Mouse (Mus musculus) layer of hippocampus, adult 8-10 months (tissue): ENCODE data around the gene Cenpx. TPM values are rescaled to one million over a fixed set of nuclear protein-coding genes. Genes with fewer than 3 reads are reported as not detected.
A peak's percentile ranks its signal among the peaks of the same experiment; 100 is the strongest.
"Not testable (repeated sequence)": the region's sequence is repeated elsewhere in the genome, so short reads cannot be mapped to it uniquely, and the experiment has no call there.

ENCODE experiments used
- DNase-seq, 2 experiments: peaks; one replicate each; pipeline ENCODE4 v3.0.0; 2022; ENCODE audit warnings: low spot score in 2 of 2
- total RNA-seq, 4 experiments: library from RNA; stranded (reverse); gene quantifications; 2 replicates each; pipeline ENCODE4 v1.2.4; 2022

The Cenpx gene
- total RNA-seq, 4 experiments from 2014 or later = 12.9 to 22.1 (median 17.2) TPM

DNA sequence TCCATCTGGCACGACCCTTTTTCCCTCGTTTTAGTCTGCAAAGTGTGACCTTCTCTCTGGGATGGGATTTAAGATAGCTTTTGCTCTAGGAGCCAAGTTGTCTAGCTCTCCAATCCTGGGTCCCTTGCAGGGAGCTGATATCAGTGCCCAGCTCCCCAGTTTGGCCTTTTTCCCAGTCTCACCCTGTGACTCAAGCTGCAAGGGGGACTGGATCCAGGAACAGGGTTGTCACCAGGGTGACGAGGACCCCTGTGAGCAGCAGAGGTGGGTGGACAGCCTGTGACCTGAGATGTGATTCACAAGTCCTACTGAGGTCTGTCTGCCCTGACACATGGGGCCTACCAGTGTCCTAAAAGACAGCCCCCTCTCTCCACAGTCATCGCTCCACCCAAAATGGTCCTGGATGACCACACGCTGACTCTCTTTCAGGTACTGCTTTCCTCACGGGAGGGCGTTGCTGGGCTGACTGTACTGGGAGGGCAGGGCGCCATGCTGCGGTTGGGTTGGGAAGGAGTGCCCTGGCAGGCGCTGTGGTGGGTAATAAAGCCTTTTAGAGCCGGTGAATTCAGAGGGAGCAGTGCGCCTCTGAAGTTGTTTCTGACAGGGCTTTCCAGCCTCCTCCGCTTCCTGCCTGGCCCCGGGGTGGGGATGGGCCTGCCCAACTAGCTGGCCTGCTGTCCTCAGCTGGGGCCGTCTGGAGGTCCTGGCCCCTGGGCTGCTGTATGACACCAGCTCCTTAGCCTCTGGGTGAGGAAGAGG lies 9.7 kb downstream of the Cenpx start:
- DNase-seq = no peak

DNA sequence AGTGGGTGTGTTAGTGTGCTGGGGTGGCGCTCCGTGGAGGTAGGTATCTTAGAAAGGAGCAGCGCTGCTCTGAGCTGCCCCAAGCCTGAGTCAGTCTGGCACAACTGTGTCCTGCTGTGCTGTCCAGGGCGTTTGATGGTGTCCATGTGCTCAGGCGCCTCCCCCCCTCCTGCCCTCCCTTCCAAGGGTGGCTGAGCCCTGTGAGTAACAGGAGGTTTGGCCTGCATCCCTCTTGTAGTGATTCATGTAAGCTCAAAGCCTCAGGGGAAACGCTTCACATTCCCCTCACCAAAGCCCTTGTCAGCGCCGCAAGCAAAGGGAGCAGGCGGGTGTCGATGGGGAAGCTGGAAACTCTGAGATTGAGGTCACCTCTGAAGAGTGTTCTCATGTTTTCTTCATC lies 15.8 kb downstream of the Cenpx start:
- DNase-seq = no peak

DNA sequence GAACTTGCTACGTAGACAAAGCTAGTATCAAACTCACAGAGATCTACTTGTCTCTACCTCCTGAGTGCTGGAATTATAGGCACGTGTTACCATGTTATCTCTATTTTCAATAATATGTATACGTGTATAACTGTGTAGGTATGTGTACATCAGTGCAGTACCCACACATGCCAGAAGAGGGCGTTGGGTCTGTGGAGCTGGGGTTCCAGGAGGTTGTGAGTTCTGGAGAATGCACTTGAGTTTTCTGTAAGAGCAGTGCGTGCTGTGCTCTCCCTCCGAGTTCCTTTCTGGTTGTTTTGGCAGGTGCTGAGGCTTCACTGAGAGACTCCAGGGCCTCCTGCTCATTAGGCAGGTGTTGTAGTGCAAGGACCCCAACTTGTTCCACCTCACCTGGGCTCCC lies 17.0 kb downstream of the Cenpx start:
- no peak for DNase-seq

DNA sequence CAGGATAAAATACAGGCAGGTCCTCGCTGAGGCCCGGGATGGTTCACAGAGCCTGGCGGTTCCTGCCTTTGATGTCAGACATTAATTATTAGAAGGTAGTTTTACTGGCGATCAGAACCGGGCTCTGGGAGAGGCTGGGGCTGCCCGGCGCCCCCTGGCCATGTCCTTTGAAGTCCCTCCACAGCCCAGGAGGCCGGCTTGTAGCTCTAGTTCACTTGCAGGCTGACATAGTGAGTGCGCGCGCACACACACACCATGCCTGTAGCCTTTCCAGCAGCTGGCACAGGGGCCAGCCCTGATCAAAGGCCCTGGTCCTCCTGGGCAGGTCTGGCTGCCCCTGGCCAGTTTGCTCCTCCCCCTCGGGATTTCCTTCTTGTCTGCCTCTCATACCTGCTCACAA lies 17.9 kb downstream of the Cenpx start:
- no peak for DNase-seq

DNA sequence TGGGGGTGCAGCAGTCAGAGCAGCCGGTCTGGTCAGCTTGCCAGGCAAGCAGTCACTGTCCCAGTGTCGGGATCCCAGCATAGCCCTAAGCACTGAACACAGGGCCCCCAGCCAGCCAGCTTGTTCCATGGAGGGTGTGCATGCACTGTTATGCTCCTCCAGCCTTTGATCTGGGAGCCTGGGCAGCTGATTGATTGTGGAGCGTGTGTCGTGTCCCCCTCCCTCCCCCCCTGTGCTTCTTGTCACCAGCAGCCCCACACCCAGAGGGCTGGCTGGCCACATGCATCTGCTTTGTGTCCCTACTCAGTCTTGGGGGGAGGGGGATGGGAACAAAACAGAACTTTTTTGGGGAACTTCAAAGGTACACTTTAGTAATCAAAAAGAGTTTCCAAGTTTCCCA lies 18.4 kb downstream of the Cenpx start:
- no peak for DNase-seq

DNA sequence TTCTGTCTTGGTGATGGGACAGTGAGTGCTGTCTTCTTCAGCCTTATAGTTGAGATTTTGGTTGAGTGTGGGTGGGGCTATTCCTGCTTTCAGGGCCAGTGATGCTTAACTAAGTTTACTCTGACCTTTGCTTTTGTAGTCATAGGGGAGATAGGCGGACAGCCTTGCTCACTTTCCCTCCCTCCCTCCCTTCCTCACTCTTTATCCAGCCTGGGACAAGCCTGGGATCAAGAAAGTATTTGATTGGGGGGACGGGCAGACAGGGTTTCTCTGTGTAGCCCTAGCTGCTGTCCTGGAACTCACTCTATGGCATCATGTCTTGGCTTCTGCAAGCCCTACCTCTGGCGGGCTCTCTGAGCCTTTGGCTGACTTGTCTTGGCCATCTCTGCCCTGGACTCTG lies 20.1 kb downstream of the Cenpx start:
- DNase-seq = no peak

DNA sequence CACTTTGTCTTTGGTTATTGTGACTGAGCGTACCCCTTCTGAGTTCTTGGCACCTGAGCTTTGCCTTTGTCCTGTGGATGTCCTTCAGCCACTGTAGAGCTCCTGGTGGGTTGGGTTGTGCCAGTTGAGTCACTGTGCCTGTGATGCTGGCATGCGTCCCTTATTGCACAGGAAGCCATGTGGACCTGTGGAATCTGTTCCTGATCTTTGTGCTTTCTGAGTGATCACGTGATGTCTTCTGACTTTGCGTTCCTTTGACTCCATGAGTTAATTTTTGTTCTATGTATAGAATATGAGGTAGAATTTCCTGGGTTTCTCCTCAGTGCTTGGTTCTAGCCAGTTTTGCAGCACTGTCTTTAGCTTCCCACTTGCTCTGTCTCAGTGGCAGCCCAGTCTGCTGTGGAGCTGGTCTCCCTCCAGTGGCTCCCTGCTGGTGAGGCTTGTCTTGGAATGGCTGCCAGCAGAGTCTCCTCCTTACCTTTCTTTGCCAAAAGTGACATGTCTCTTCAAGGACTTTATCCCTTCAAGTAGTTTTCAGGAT lies 21.0 kb downstream of the Cenpx start:
- DNase-seq = peak in 1 of 2 experiments; percentile 39

DNA sequence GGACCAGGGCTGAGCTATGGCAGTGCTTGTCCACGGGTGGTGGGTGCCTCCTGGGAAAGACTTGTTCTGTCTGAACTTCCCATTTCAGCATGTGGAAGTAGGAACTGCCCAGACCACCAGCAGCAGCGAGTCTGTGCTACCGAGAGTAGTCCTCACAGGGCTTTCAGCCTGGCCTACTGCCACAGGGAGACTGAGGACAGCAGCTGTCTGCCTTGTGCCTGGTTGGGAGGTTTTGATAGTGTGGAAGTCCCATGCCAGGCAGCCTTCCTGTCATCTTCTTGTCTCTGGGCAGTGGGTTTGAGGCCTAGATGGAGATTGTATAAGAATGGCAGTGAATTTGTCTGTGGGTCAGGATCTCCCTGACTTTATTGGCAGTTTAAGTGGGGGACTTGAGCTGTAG lies 24.2 kb downstream of the Cenpx start:
- DNase-seq = no peak

DNA sequence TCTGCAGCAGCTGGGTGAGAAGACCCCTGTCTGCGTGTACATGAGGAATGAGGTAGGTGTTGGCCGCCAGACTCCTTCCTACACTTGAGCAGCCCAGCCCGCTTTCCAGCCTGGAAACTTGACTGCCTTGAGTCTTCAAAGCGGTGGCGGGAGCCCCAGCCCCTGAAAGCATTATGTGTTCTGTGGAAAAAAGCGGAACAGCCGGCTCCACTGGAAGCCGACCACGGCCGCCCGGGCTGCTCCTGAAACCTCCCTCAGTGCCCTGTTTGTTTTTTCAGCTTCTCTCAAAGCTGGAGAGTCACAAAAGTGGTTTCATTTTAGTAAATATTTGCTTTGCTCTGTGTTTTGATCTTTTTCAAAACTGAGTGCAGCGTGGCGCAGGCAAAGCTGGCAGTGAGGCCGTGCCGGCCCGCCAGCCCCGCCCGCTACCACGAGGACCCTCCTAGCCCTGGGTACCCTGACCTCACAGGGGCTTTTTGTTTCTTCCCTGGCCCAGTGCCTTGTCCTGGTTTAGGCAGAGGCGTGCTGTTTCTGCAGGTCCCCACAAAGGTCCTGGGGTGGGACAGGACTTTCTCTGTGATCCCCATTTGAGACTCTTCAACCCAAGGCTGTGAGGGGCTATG lies 26.8 kb downstream of the Cenpx start:
- no peak for DNase-seq

DNA sequence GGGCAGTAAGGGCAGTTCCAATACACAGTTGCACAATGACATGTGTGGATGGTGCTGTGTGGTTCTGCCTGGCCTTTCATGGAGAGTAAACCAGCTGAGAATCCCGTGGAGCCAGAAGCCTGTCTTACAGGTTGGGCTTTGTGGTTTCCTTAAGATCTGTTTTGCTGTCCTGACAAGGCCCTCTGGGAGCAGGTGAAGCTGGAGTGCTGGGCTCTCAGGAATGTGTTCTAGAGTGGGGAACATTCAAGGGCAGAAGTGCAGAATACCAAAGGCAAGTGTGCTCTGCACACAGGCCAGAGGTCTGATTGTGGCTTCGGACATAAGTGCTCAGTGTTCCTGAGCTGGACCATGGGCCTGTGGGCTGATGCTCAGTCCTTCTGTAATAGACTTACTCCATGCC lies 28.9 kb downstream of the Cenpx start:
- DNase-seq = no peak

DNA sequence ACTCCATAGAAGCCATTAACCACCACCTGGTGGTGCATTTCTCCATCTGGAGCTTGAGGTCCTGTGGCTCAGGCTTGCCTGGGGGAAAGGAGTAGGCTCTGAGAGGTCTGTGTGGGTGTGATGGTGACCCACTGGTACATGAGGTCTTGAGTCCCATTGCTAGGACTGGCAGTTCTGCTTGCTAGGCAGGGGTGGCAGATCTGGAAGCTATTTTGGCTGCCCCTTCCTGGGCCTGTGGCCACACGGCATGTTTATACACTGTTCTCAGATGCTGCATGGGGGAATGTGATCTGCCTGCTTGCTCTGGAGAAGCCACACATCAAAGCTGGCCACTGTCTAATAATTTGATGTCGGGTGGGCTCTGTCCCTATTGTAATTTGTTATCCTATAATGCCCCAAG lies 29.5 kb downstream of the Cenpx start:
- no peak for DNase-seq

DNA sequence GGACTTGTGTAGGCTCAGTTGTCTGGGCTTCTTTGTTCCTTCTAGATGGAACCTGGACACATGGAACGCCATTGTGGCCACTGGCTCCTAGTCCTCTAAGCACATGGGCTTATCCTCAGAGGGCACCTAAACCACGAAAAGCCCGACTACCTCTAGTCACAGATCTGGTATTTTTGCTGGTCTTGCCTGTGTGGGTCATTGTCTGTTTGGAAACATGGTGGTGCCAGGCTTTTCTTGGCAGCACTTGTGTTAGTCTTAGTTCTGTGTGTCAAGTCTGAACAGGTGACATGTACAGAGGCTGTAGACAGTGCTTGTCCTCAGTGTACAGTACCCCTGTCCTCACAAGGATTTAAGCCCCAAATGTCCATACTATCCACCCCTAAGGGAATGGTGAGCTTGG lies 30.0 kb downstream of the Cenpx start:
- no peak for DNase-seq

DNA sequence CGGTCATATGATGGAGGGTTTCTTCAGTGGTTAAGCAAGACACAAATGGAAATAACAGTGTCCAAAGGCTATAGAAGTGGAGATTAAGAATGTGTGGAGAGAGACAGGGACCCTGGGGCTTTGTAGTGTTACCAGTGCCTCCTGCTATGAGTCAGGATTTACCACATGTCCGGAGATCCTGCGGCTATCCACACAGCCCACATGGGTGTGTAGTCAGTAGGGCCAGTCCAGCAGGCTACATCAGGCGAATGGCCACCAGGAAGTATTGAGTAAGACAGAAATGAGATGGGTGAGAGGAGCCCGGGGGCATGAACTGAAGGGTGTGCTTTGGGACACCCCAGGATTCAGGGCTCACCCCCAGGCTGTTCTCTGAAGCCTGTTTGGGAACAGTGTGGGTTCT lies 30.9 kb downstream of the Cenpx start:
- no peak for DNase-seq

DNA sequence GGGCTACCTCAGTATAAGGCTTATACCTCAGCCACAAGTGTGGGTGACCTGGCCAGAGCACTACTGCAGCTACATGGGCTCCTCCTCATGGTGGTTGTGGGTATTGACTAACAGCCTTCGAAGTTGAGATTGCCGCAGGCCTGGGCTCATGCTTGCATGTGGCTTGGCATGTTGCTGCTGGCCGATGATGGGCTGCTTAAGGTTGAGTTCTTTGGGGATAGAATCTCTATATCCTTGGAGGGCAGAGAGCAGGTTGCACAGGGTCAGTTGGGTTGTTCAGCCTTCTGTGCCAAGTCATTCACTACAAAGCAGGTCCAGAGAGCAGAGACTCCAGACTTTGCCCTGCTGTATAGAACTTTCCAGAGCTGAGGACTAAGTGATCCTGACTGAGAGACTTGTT lies 33.6 kb downstream of the Cenpx start:
- no peak for DNase-seq

DNA sequence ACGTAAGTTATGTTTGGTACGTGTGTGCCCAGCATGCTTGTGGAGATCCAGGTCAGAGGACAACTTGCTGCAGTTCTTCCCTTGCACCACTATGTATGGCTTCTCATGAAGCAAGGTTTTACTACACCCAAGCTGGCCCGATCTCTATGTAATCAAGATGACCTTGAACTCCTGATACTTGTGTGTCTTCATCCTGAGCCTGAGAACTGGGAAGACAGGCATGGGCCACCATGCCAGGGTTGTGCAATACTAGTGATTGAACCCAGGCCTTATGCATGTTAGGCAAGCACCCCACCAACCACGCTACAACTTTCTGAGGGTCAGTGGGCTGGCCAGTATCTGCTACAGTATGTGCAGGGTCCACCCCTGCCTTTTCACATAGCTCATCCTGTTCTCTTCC lies 36.6 kb downstream of the Cenpx start:
- DNase-seq = no peak

DNA sequence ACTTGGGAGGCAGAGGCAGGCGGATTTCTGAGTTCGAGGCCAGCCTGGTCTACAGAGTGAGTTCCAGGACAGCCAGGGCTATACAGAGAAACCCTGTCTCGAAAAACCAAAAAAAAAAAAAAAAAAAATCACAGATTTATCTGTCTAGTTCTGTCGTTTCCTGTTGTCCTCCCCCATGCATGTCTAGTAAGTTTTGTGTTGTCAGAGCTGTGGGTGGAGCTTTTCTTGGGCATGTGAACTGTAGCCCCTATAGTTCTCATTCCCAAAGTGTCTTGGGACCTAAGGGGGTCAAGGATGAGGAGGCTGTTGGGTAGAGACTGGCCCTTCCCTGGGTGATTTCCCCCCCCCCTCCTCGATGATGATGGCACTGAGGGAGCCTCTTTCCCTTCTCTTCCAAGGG lies 37.7 kb downstream of the Cenpx start:
- DNase-seq = not testable (repeated sequence)

DNA sequence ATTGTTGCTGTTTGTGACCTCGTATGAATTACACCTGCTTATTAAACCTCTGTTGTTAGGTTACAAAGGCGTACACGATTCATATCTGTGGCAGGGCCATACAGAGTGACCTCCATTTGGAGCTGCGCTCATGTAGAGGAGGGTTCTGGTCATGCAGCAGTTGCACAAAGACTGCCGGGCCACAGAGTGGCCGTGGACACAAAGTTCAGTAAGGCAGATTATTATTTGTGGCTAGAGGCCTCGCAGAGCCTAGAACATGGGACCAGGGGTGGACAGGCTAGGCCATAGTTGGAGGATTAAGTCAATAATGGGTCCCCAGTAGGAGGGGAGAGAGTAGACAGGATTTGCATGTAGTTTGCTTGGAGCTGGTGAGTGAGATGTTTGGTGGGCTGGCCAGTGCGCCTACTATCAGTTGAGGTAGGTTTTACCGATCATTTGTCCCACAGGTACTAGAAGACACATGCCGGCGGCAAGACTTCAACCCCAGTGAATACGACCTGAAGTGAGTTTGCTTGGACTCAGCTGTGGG lies 39.9 kb downstream of the Cenpx start:
- DNase-seq = no peak

DNA sequence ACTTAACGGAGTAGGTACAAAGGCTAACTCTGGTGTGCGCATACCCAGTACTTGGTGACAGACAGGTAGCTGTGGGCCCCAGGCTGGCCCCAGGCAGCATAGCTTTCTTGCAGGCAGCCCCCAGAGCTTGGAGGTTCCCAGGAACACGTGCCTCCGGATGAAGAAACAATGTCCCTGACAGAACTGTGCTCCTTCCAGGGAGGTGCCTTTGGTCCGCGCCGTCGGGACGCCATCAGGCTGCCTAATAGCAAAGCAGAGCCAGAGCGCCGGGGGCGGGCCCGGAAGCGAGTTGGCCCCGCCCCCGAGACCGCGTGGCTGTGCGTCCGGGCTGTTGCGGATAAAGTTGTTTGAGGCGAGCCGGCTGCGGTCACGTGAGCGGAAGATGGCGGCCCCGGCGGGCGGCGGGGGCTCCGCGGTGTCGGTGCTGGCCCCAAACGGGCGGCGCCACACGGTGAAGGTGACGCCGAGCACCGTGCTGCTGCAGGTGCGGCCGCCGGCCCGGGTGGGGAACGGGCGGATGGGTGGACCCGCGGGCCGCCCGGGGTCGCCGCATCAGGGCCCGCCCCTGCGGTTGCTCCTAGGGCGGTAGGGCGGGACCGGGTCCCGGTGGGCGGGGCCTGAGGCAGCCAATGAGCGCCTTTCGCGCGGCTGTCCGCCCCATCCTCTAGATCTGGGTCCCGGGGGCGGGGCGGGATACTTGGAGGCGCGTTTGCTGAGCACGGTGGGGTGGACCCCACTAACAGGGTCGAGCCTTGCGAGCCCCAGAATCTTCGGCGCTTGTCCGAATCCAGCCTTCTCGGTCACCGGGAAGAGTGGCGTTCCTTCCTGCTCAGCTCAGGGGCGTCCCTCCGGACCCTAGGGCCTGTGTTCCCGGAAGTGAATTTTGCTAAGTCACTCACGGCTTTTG lies 40.6 kb downstream of the Cenpx start, which contains the start of gene Aspscr1:
Aspscr1 (plus strand) TSS at position 287 of the 907 bp plus-strand sequence.
- peak; percentile 84 to 88 for DNase-seq

DNA sequence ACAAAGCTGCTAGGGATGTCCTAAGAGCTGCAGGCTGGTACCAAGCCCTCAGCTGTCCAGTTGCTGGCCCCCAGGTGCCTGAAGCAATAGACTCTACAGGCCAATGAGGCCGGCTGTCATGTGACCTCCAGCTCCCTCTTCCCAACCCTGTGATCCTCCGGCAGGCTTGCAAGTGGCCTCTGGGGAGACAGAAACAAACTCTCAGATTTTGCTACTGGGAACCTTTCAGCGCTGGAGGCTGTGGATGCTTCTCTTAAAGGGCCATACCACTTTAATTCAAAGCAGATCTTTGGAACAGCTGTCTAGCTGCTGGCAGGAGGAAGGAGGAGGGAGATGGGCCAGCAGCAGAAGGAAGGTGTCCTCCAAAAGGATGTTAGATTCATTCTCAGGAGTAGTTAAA lies 46.9 kb downstream of the Cenpx start:
- no peak for DNase-seq

DNA sequence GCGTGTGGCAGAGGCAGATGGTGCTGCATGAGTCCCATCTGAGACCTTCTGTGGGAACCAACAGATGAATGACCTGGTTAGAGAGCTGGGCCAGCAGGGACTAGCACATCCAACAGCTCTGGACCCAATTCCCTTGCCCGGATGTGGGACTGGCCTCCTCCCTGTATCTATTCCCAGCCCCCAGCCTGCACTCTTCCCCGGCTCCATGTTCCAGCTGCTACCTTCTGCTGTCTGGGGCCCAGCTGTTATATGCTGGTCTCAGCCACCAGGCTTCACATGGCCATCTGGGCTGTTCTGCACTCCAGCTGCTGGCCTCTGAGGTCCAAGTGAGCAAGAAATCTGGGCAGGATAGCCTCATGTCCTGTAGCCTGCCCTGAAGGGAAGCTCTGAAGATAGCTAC lies 48.1 kb downstream of the Cenpx start:
- DNase-seq = no peak

DNA sequence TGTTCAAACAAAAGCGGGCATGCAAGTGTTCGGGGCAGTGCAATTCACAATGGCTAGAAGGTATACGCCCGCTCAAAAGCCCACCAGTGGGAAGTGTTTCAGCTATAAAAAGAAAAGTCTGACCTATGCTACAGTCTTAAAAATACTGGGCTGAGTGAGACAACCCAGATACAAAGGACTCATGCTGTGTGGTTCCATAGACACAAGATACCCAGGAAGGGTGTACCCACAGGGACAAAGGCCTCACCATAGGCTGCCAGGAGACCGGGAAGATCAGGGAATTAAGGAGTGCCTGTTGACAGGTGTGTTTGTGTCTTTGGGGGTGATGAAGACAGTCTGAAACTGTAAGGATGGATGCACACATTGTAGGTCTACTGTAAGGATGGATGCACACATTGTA lies 49.8 kb downstream of the Cenpx start:
- no peak for DNase-seq

DNA sequence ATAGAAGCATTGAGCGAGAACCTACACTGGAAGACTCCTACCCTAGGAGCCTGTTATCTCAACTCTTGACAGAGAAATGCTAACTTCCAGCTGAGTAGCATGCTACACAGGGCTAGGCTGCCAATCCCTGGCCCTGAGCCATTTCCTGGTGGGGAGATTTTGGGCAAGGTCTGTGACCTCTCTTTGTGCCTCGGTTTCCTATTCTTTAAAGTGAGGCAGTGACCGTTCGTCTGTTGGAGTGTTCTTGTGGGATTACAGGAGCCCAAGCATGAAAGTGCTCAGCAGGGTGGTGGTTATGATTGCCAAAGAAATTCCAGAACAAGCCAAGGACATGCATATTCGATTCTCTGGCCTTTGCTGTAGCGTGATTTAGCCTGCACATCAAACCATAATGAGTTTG lies 50.8 kb downstream of the Cenpx start:
- DNase-seq = no peak
